Mouse (Mus musculus) stomach, embryonic 15.5 days (tissue): ENCODE data around the gene Tssc4. TPM values are rescaled to one million over a fixed set of nuclear protein-coding genes. Genes with fewer than 3 reads are reported as not detected.

Source experiments
- ATAC-seq: fragments of 200-750 bp; cut with Nextera tagmentation; 2 replicates; pipeline ENCODE4 v1.8.0; 2017; ENCODE audit warnings: low read depth, moderate number of reproducible peaks, moderate TSS enrichment; ENCODE audit not compliant: insufficient read depth, low FRiP score
- H3K27ac ChIP-seq: fragments of 300-500 bp; sonication (generic); 2 replicates; pipeline ENCODE4 v1.5.1; 2015; ENCODE audit warnings: mild to moderate bottlenecking, inconsistent platforms
- H3K27me3 ChIP-seq: fragments of 300-500 bp; sonication (generic); replicated peaks from 2 replicates; pipeline ENCODE4 v1.6.1; 2015; ENCODE audit warnings: inconsistent platforms
- H3K36me3 ChIP-seq: fragments of 300-500 bp; sonication (generic); 2 replicates; pipeline ENCODE4 v1.6.1; 2015; ENCODE audit warnings: inconsistent platforms
- H3K4me1 ChIP-seq: fragments of 300-500 bp; sonication (generic); 2 replicates; pipeline ENCODE4 v1.6.1; 2015; ENCODE audit warnings: inconsistent platforms
- H3K4me2 ChIP-seq: fragments of 300-500 bp; sonication (generic); 2 replicates; pipeline ENCODE4 v1.6.1; 2015; ENCODE audit warnings: mild to moderate bottlenecking, inconsistent platforms
- H3K4me3 ChIP-seq: fragments of 300-500 bp; sonication (generic); replicated peaks from 2 replicates; pipeline ENCODE4 v1.5.1; 2015; ENCODE audit warnings: inconsistent platforms
- H3K9ac ChIP-seq: fragments of 300-500 bp; sonication (generic); 2 replicates; pipeline ENCODE4 v1.6.1; 2015; ENCODE audit warnings: inconsistent platforms
- H3K9me3 ChIP-seq: fragments of 300-500 bp; sonication (generic); 2 replicates; pipeline ENCODE4 v1.6.1; 2016; ENCODE audit warnings: inconsistent platforms
- WGBS: fragments of 180-500 bp; shearing (Covaris S2); methylation state at CpG from one replicate; pipeline ENCODE4 v1.1.7; 2015; 5-methylcytosine and 5-hydroxymethylcytosine counted together
- polyA plus RNA-seq: library from polyadenylated mRNA; unstranded; fragments of >200 nt; fragmentation: Nextera tagmentation; extraction: Ambion mirVana; gene quantifications from 2 replicates; pipeline ENCODE4 v1.2.1, GENCODE M21; 2015

Tssc4 gene
- polyA plus RNA-seq, 1 experiment from 2014 or later, result 78.7 TPM

- 43% methylated on average over 9 of the region's 9 CpGs for WGBS
- peaks cover 10% of the 10 kb centered on the region; the same call in 1 of the 2 replicates for H3K36me3 ChIP-seq
- H3K27me3 ChIP-seq, result no peaks in the 10 kb centered on the region
- peaks cover 58% of the 10 kb centered on the region for H3K4me1 ChIP-seq
- H3K4me3 ChIP-seq, result no peak overlapping the region
- no peaks in the 10 kb centered on the region for H3K9me3 ChIP-seq
- H3K9ac ChIP-seq, result no peak overlapping the region
- peak overlapping the region; percentile 31; the same call in 1 of the 2 replicates for H3K4me2 ChIP-seq
- H3K27ac ChIP-seq, result peak overlapping the region; percentile 73
- no peak for ATAC-seq
Observed at GRCm38 (mm10) chr7:143057667-143058220, 11.3 kb upstream of the Tssc4 start.

- Histone ChIP-seq H3K9me3 (no peaks in the 10 kb centered on the region), H3K9ac (no peak overlapping the region), H3K27me3 (no peaks in the 10 kb centered on the region), H3K4me1 (peaks cover 58% of the 10 kb centered on the region), H3K36me3 (peaks cover 14% of the 10 kb centered on the region), H3K27ac (peak overlapping the region; percentile 73), H3K4me3 (no peak overlapping the region), H3K4me2 (peak overlapping the region; percentile 31; the same call in 1 of the 2 replicates)
- no peak for ATAC-seq
- WGBS, result 50% methylated on average over 5 of the region's 5 CpGs
Observed at GRCm38 (mm10) chr7:143058221-143058697, 10.8 kb upstream of the Tssc4 start.

GRCm38 (mm10) chr7:143059202-143059870, 9.7 kb upstream of the Tssc4 start:
- Histone ChIP-seq H3K9ac (no peak overlapping the region), H3K4me3 (no peak overlapping the region), H3K9me3 (no peaks in the 10 kb centered on the region), H3K36me3 (peaks cover 25% of the 10 kb centered on the region), H3K4me2 (no peak overlapping the region), H3K27me3 (no peaks in the 10 kb centered on the region), H3K4me1 (peaks cover 52% of the 10 kb centered on the region), H3K27ac (peak overlapping the region; percentile 73)
- ATAC-seq, result no peak
- 57% methylated on average over 5 of the region's 5 CpGs for WGBS

GRCm38 (mm10) chr7:143062704-143063103, 6.3 kb upstream of the Tssc4 start:
- H3K4me2 ChIP-seq, result no peak overlapping the region
- H3K36me3 ChIP-seq, result peaks cover 58% of the 10 kb centered on the region
- H3K4me1 ChIP-seq, result peaks cover 19% of the 10 kb centered on the region
- no peaks in the 10 kb centered on the region for H3K9me3 ChIP-seq
- no peak overlapping the region for H3K4me3 ChIP-seq
- 0 out of 2 replicates have a peak, but pooled peaks have one; percentile 16 for ATAC-seq
- no peak overlapping the region for H3K27ac ChIP-seq
- H3K27me3 ChIP-seq, result no peaks in the 10 kb centered on the region
- no peak overlapping the region for H3K9ac ChIP-seq
- 53% methylated on average over 2 of the region's 2 CpGs for WGBS

GRCm38 (mm10) chr7:143064226-143064625, 4.8 kb upstream of the Tssc4 start:
- WGBS, result 73% methylated on average over 6 of the region's 6 CpGs
- Histone ChIP-seq H3K9ac (no peak overlapping the region), H3K4me1 (peaks cover 15% of the 10 kb centered on the region), H3K4me2 (no peak overlapping the region), H3K27ac (no peak overlapping the region), H3K4me3 (no peak overlapping the region), H3K27me3 (no peaks in the 10 kb centered on the region), H3K9me3 (no peaks in the 10 kb centered on the region), H3K36me3 (peaks cover 61% of the 10 kb centered on the region)
- no peak for ATAC-seq

- Histone ChIP-seq H3K4me2 (no peak overlapping the region), H3K9ac (no peak overlapping the region), H3K4me3 (no peak overlapping the region), H3K4me1 (peaks cover 19% of the 10 kb centered on the region), H3K27me3 (no peaks in the 10 kb centered on the region), H3K27ac (no peak overlapping the region), H3K9me3 (no peaks in the 10 kb centered on the region), H3K36me3 (peaks cover 61% of the 10 kb centered on the region)
- WGBS, result 91% methylated on average over 2 of the region's 2 CpGs
- no peak for ATAC-seq
Observed at GRCm38 (mm10) chr7:143065692-143066091, 3.4 kb upstream of the Tssc4 start.

GRCm38 (mm10) chr7:143067469-143067868, 1.6 kb upstream of the Tssc4 start:
- no peak overlapping the region for H3K27ac ChIP-seq
- peaks cover 23% of the 10 kb centered on the region for H3K4me1 ChIP-seq
- H3K9ac ChIP-seq, result no peak overlapping the region
- no peak overlapping the region for H3K4me3 ChIP-seq
- H3K27me3 ChIP-seq, result no peaks in the 10 kb centered on the region
- H3K9me3 ChIP-seq, result no peaks in the 10 kb centered on the region
- no peak for ATAC-seq
- no peak overlapping the region for H3K4me2 ChIP-seq
- WGBS, result 55% methylated on average over 2 of the region's 2 CpGs
- peaks cover 57% of the 10 kb centered on the region for H3K36me3 ChIP-seq

- Histone ChIP-seq H3K27ac (peak overlapping the region; percentile 95), H3K9ac (no peak overlapping the region), H3K4me3 (no peak overlapping the region), H3K4me1 (peaks cover 23% of the 10 kb centered on the region), H3K9me3 (no peaks in the 10 kb centered on the region), H3K4me2 (no peak overlapping the region), H3K36me3 (peaks cover 53% of the 10 kb centered on the region), H3K27me3 (no peaks in the 10 kb centered on the region)
- ATAC-seq, result no peak
- 68% methylated on average over 3 of the region's 3 CpGs for WGBS
Observed at GRCm38 (mm10) chr7:143067897-143068296, 1.2 kb upstream of the Tssc4 start.

GRCm38 (mm10) chr7:143068316-143068881, 650 bp upstream of the Tssc4 start:
- H3K4me1 ChIP-seq, result peaks cover 23% of the 10 kb centered on the region
- no peak overlapping the region for H3K9ac ChIP-seq
- ATAC-seq, result no peak; the same call in 1 of the 2 replicates
- H3K9me3 ChIP-seq, result no peaks in the 10 kb centered on the region
- WGBS, result 50% methylated on average over 13 of the region's 13 CpGs
- peaks cover 49% of the 10 kb centered on the region for H3K36me3 ChIP-seq
- H3K27me3 ChIP-seq, result no peaks in the 10 kb centered on the region
- H3K4me2 ChIP-seq, result peak overlapping the region; percentile 91
- H3K4me3 ChIP-seq, result peak overlapping the region; percentile 82
- peak overlapping the region; percentile 95 for H3K27ac ChIP-seq

- 10% methylated on average over 30 of the region's 30 CpGs for WGBS
- ATAC-seq, result no peak
Observed at GRCm38 (mm10) chr7:143069751-143070400, 827 bp downstream of the Tssc4 start.

GRCm38 (mm10) chr7:143070506-143071070, 1.5 kb downstream of the Tssc4 start:
- 85% methylated on average over 10 of the region's 10 CpGs for WGBS
- Histone ChIP-seq H3K27ac (peak overlapping the region; percentile 92; the same call in 1 of the 2 replicates), H3K4me3 (peak overlapping the region; percentile 82), H3K9me3 (no peaks in the 10 kb centered on the region), H3K9ac (peak overlapping the region; percentile 76), H3K4me1 (peaks cover 23% of the 10 kb centered on the region), H3K4me2 (peak overlapping the region; percentile 91), H3K27me3 (no peaks in the 10 kb centered on the region), H3K36me3 (peaks cover 27% of the 10 kb centered on the region)
- ATAC-seq, result no peak

More at GRCm38 (mm10) chr7:143069751-143070400, 827 bp downstream of the Tssc4 start:
- H3K9ac ChIP-seq, result peak overlapping the region; percentile 76
- H3K9me3 ChIP-seq, result no peaks in the 10 kb centered on the region
- no peaks in the 10 kb centered on the region for H3K27me3 ChIP-seq
- peak overlapping the region; percentile 91 for H3K4me2 ChIP-seq
- H3K4me3 ChIP-seq, result peak overlapping the region; percentile 82
- peaks cover 34% of the 10 kb centered on the region for H3K36me3 ChIP-seq
- peak overlapping the region; percentile 92 for H3K27ac ChIP-seq
- H3K4me1 ChIP-seq, result peaks cover 23% of the 10 kb centered on the region
